Mouse (Mus musculus): ENCODE data around the gene Arhgap29. TPM values are rescaled to one million over a fixed set of nuclear protein-coding genes. Genes with fewer than 3 reads are reported as not detected.
A peak's percentile ranks its signal among the peaks of the same experiment; 100 is the strongest.

Gene Arhgap29
- total and polyA plus RNA-seq, 2 experiments: 16.4 to 60.5 TPM

- H3K9ac ChIP-seq (ENCODE audit: low read depth, low read length): no peak overlapping the region
- H3K36me3 ChIP-seq (ENCODE audit: control insufficient read depth, insufficient read depth, low read length): no peaks in the 10 kb centered on the region
- H3K4me1 ChIP-seq (ENCODE audit: control insufficient read depth, insufficient read depth, low read length): peaks cover 1% of the 10 kb centered on the region; the same call in 1 of the 2 replicates
- 82% methylated on average over 5 of the region's 5 CpGs for WGBS
- H3K79me2 ChIP-seq (ENCODE audit: control insufficient read depth, insufficient read depth, low read length): no peaks in the 10 kb centered on the region
- no peak for DNase-seq (ENCODE audit: extremely low read depth, low read depth, low spot score)
- TF ChIP-seq CTCF (IDR thresholded peaks at IDR 0.05; ENCODE audit: low read depth, low read length) (no peak), POLR2A (IDR thresholded peaks at IDR 0.05; ENCODE audit: extremely low read depth, insufficient read depth, low read length) (no peak)
- H3K27ac ChIP-seq (replicated peaks; ENCODE audit: insufficient read depth, low read depth, low read length): no peak overlapping the region
- H3K4me3 ChIP-seq (ENCODE audit: insufficient read depth, low read depth, low read length): no peak overlapping the region
- no peaks in the 10 kb centered on the region for H3K27me3 ChIP-seq (ENCODE audit: control insufficient read depth, insufficient read depth, low read length)
These were observed 32.4 kb upstream of the Arhgap29 start for GRCm38 (mm10) chr3:121919961-121920360.

GRCm38 (mm10) chr3:121920769-121921168 is 31.6 kb upstream of the Arhgap29 start:
- WGBS: 83% methylated on average over 3 of the region's 3 CpGs
- no peaks in the 10 kb centered on the region for H3K4me1 ChIP-seq (ENCODE audit: control insufficient read depth, insufficient read depth, low read length)
- H3K4me3 ChIP-seq (ENCODE audit: insufficient read depth, low read depth, low read length): no peak overlapping the region
- no peaks in the 10 kb centered on the region for H3K79me2 ChIP-seq (ENCODE audit: control insufficient read depth, insufficient read depth, low read length)
- no peak overlapping the region for H3K9ac ChIP-seq (ENCODE audit: low read depth, low read length)
- H3K36me3 ChIP-seq (ENCODE audit: control insufficient read depth, insufficient read depth, low read length): no peaks in the 10 kb centered on the region
- no peak overlapping the region for H3K27ac ChIP-seq (replicated peaks; ENCODE audit: insufficient read depth, low read depth, low read length)
- no peaks in the 10 kb centered on the region for H3K27me3 ChIP-seq (ENCODE audit: control insufficient read depth, insufficient read depth, low read length)
- DNase-seq (ENCODE audit: extremely low read depth, low read depth, low spot score): no peak
- TF ChIP-seq CTCF (IDR thresholded peaks at IDR 0.05; ENCODE audit: low read depth, low read length) (no peak), POLR2A (IDR thresholded peaks at IDR 0.05; ENCODE audit: extremely low read depth, insufficient read depth, low read length) (no peak)

GRCm38 (mm10) chr3:121924768-121925486 is 27.4 kb upstream of the Arhgap29 start:
- no peak overlapping the region for H3K4me3 ChIP-seq (ENCODE audit: insufficient read depth, low read depth, low read length)
- no peaks in the 10 kb centered on the region for H3K27me3 ChIP-seq (ENCODE audit: control insufficient read depth, insufficient read depth, low read length)
- no peaks in the 10 kb centered on the region for H3K79me2 ChIP-seq (ENCODE audit: control insufficient read depth, insufficient read depth, low read length)
- no peaks in the 10 kb centered on the region for H3K36me3 ChIP-seq (ENCODE audit: control insufficient read depth, insufficient read depth, low read length)
- H3K4me1 ChIP-seq (ENCODE audit: control insufficient read depth, insufficient read depth, low read length): no peaks in the 10 kb centered on the region
- no peak overlapping the region for H3K27ac ChIP-seq (replicated peaks; ENCODE audit: insufficient read depth, low read depth, low read length)
- 88% methylated on average over 11 of the region's 11 CpGs for WGBS
- no peak for DNase-seq (ENCODE audit: extremely low read depth, low read depth, low spot score)
- H3K9ac ChIP-seq (ENCODE audit: low read depth, low read length): no peak overlapping the region
- no peak for TF ChIP-seq CTCF (IDR thresholded peaks at IDR 0.05; ENCODE audit: low read depth, low read length)
- no peak for TF ChIP-seq POLR2A (IDR thresholded peaks at IDR 0.05; ENCODE audit: extremely low read depth, insufficient read depth, low read length)

- no peak for DNase-seq (ENCODE audit: extremely low read depth, low read depth, low spot score)
- H3K4me1 ChIP-seq (ENCODE audit: control insufficient read depth, insufficient read depth, low read length): no peaks in the 10 kb centered on the region
- H3K27me3 ChIP-seq (ENCODE audit: control insufficient read depth, insufficient read depth, low read length): no peaks in the 10 kb centered on the region
- H3K79me2 ChIP-seq (ENCODE audit: control insufficient read depth, insufficient read depth, low read length): no peaks in the 10 kb centered on the region
- no peak overlapping the region for H3K4me3 ChIP-seq (ENCODE audit: insufficient read depth, low read depth, low read length)
- no peak overlapping the region for H3K9ac ChIP-seq (ENCODE audit: low read depth, low read length)
- H3K36me3 ChIP-seq (ENCODE audit: control insufficient read depth, insufficient read depth, low read length): no peaks in the 10 kb centered on the region
- TF ChIP-seq CTCF (IDR thresholded peaks at IDR 0.05; ENCODE audit: low read depth, low read length) (no peak), POLR2A (IDR thresholded peaks at IDR 0.05; ENCODE audit: extremely low read depth, insufficient read depth, low read length) (no peak)
- 97% methylated on average over 3 of the region's 3 CpGs for WGBS
- no peak overlapping the region for H3K27ac ChIP-seq (replicated peaks; ENCODE audit: insufficient read depth, low read depth, low read length)
These were observed 24.7 kb upstream of the Arhgap29 start for GRCm38 (mm10) chr3:121927601-121928000.

- no peak overlapping the region for H3K9ac ChIP-seq (ENCODE audit: low read depth, low read length)
- H3K79me2 ChIP-seq (ENCODE audit: control insufficient read depth, insufficient read depth, low read length): no peaks in the 10 kb centered on the region
- no peak overlapping the region for H3K27ac ChIP-seq (replicated peaks; ENCODE audit: insufficient read depth, low read depth, low read length)
- H3K4me1 ChIP-seq (ENCODE audit: control insufficient read depth, insufficient read depth, low read length): peaks cover 6% of the 10 kb centered on the region; the same call in 1 of the 2 replicates
- H3K4me3 ChIP-seq (ENCODE audit: insufficient read depth, low read depth, low read length): no peak overlapping the region
- no peak for DNase-seq (ENCODE audit: extremely low read depth, low read depth, low spot score)
- no peaks in the 10 kb centered on the region for H3K27me3 ChIP-seq (ENCODE audit: control insufficient read depth, insufficient read depth, low read length)
- no peaks in the 10 kb centered on the region for H3K36me3 ChIP-seq (ENCODE audit: control insufficient read depth, insufficient read depth, low read length)
- TF ChIP-seq CTCF (IDR thresholded peaks at IDR 0.05; ENCODE audit: low read depth, low read length) (no peak), POLR2A (IDR thresholded peaks at IDR 0.05; ENCODE audit: extremely low read depth, insufficient read depth, low read length) (no peak)
- WGBS: 92% methylated on average over 4 of the region's 4 CpGs
These were observed 19.5 kb upstream of the Arhgap29 start for GRCm38 (mm10) chr3:121932815-121933214.

- H3K36me3 ChIP-seq (ENCODE audit: control insufficient read depth, insufficient read depth, low read length): no peaks in the 10 kb centered on the region
- no peak overlapping the region for H3K9ac ChIP-seq (ENCODE audit: low read depth, low read length)
- peak overlapping the region; percentile 43 for H3K27ac ChIP-seq (replicated peaks; ENCODE audit: insufficient read depth, low read depth, low read length)
- no peak overlapping the region for H3K4me3 ChIP-seq (ENCODE audit: insufficient read depth, low read depth, low read length)
- H3K4me1 ChIP-seq (ENCODE audit: control insufficient read depth, insufficient read depth, low read length): peaks cover 6% of the 10 kb centered on the region; the same call in 1 of the 2 replicates
- no peaks in the 10 kb centered on the region for H3K27me3 ChIP-seq (ENCODE audit: control insufficient read depth, insufficient read depth, low read length)
- TF ChIP-seq CTCF (IDR thresholded peaks at IDR 0.05; ENCODE audit: low read depth, low read length): no peak
- TF ChIP-seq POLR2A (IDR thresholded peaks at IDR 0.05; ENCODE audit: extremely low read depth, insufficient read depth, low read length): no peak
- peak; percentile 96 for DNase-seq (ENCODE audit: extremely low read depth, low read depth, low spot score)
- 22% methylated on average over 2 of the region's 2 CpGs for WGBS
- H3K79me2 ChIP-seq (ENCODE audit: control insufficient read depth, insufficient read depth, low read length): no peaks in the 10 kb centered on the region
These were observed 16.1 kb upstream of the Arhgap29 start for GRCm38 (mm10) chr3:121936241-121936640.
